Mouse (Mus musculus) induced T-regulatory cell, adult 2 months (primary cell): Measurements from ENCODE around the gene Tmem132c.

Experiments
- DNase-seq: peaks from one replicate; pipeline ENCODE4 v3.0.0-alpha.2; 2012; ENCODE audit warnings: low read depth

The Tmem132c gene

GRCm38 (mm10) chr5:127241136-127241924, at the start of gene Tmem132c:
TSS of gene Tmem132c (plus strand) at chr5:127241808.
- no peak for DNase-seq

GRCm38 (mm10) chr5:127191881-127192280, 49.7 kb upstream of the Tmem132c start:
- no peak for DNase-seq

- no peak for DNase-seq
Observed at GRCm38 (mm10) chr5:127198850-127199249, 42.8 kb upstream of the Tmem132c start.

- DNase-seq = no peak
Observed at GRCm38 (mm10) chr5:127204881-127205280, 36.7 kb upstream of the Tmem132c start.

- DNase-seq = no peak
Observed at GRCm38 (mm10) chr5:127216389-127216788, 25.2 kb upstream of the Tmem132c start.

GRCm38 (mm10) chr5:127217725-127218124, 23.9 kb upstream of the Tmem132c start:
- DNase-seq = no peak

GRCm38 (mm10) chr5:127227929-127228595, 13.5 kb upstream of the Tmem132c start:
- no peak for DNase-seq

- DNase-seq = no peak
Observed at GRCm38 (mm10) chr5:127234715-127235114, 6.9 kb upstream of the Tmem132c start.

- DNase-seq = no peak
Observed at GRCm38 (mm10) chr5:127235203-127235602, 6.4 kb upstream of the Tmem132c start.

- DNase-seq = no peak
Observed at GRCm38 (mm10) chr5:127239706-127240105, 1.9 kb upstream of the Tmem132c start.

- DNase-seq = no peak
Observed at GRCm38 (mm10) chr5:127240646-127241045, 962 bp upstream of the Tmem132c start.

- DNase-seq = no peak
Observed at GRCm38 (mm10) chr5:127241925-127242762, 536 bp downstream of the Tmem132c start.

GRCm38 (mm10) chr5:127242763-127243160, 1.2 kb downstream of the Tmem132c start:
- no peak for DNase-seq

GRCm38 (mm10) chr5:127243209-127243608, 1.6 kb downstream of the Tmem132c start:
- DNase-seq = no peak

- no peak for DNase-seq
Observed at GRCm38 (mm10) chr5:127243611-127244010, 2.0 kb downstream of the Tmem132c start.

GRCm38 (mm10) chr5:127253263-127253662, 11.7 kb downstream of the Tmem132c start:
- DNase-seq = no peak

GRCm38 (mm10) chr5:127256947-127257610, 15.5 kb downstream of the Tmem132c start:
- DNase-seq = no peak

GRCm38 (mm10) chr5:127262136-127262535, 20.5 kb downstream of the Tmem132c start:
- no peak for DNase-seq

GRCm38 (mm10) chr5:127271145-127271544, 29.5 kb downstream of the Tmem132c start:
- no peak for DNase-seq

- no peak for DNase-seq
Observed at GRCm38 (mm10) chr5:127279462-127279861, 37.9 kb downstream of the Tmem132c start.

- DNase-seq = no peak
Observed at GRCm38 (mm10) chr5:127281186-127281585, 39.6 kb downstream of the Tmem132c start.

- DNase-seq = no peak
Observed at GRCm38 (mm10) chr5:127282539-127283123, 41.0 kb downstream of the Tmem132c start.
